7 mouse cellular contexts compared by ENCODE assay signal in the genomic region with DNA sequence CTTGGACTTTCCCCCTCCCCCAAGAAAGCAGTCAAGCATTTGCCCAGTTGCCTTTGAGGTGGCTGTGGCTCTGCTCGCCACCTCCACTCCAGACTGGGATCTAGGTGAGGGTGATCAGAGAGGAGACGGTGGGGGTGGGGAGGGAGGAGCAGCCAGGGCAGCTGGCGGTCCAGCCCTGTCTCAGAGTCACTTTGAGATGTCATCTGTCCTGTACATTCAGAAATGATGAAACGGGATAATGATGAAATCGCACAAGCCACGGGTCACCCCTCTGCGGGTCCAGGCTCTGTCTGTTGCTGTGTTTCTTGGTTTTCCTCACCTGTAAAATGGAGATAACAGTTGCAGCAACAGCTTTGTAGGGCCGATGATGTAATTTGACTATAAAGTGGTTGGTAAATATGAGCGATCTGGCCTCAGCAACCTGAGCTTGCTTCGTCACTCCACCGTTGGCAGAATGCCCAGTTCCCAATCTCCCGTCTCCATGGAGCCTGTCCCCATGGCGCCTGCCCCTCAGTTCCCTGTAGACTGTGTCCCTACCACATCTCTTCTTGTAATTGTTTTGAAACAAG. TPM values are rescaled to one million over a fixed set of nuclear protein-coding genes. Genes with fewer than 3 reads are reported as not detected.
DNase-seq lines count a peak whose midpoint lies in the region; ATAC-seq lines count a peak whose summit lies in the region.

No protein-coding gene starts in this region.

- no peak overlapping the region; the same call in 1 of the 2 replicates for H3K27ac ChIP-seq in intestine, embryonic 14.5 days (ENCODE audit: low read depth)
- peak overlapping the region; percentile 73 for H3K27ac ChIP-seq in midbrain, embryonic 10.5 days (replicated peaks)

- H3K9me3 ChIP-seq in intestine, embryonic 14.5 days (ENCODE audit: control insufficient read depth, low read length) = no peaks in the 10 kb centered on the region
- H3K9me3 ChIP-seq in midbrain, embryonic 10.5 days (replicated peaks) = no peaks in the 10 kb centered on the region

- peaks cover 12% of the 10 kb centered on the region for H3K4me1 ChIP-seq in intestine, embryonic 14.5 days (replicated peaks; ENCODE audit: control insufficient read depth, insufficient read depth, low read length)
- peaks cover 23% of the 10 kb centered on the region for H3K4me1 ChIP-seq in midbrain, embryonic 10.5 days

- H3K9ac ChIP-seq in intestine, embryonic 14.5 days (ENCODE audit: low read length) = peak overlapping the region; percentile 27; the same call in 1 of the 2 replicates

- peak; percentile 80 to 87 for DNase-seq in adrenal gland, adult 18-20 months (ENCODE audit: low spot score in 2 of 2)
- DNase-seq in cerebellum, postnatal 10 days = peak; percentile 82 to 84
- DNase-seq in gastrocnemius, postnatal 14 days = peak; percentile 54
- DNase-seq in intestine, embryonic 14.5 days (ENCODE audit: low spot score) = peak; percentile 84
- peak; percentile 76 for DNase-seq in left cerebral cortex, postnatal 4 days
- no peak for DNase-seq in midbrain, embryonic 10.5 days (ENCODE audit: low spot score)
- DNase-seq in spleen, postnatal 14 days (ENCODE audit: low spot score in 2 of 2) = peak; percentile 72 to 81

- peak; percentile 57 for ATAC-seq in intestine, embryonic 14.5 days (replicated peaks; ENCODE audit: low FRiP score, low TSS enrichment, low read depth)

- 46% methylated on average over 13 of the region's 13 CpGs for WGBS in intestine, embryonic 14.5 days
- 74% methylated on average over 13 of the region's 13 CpGs for WGBS in midbrain, embryonic 10.5 days

- intact Hi-C loops in gastrocnemius, postnatal 14 days (cut with DNase I; ENCODE audit: low total_unique reads) = no loop called here
- intact Hi-C loops in left cerebral cortex, postnatal 4 days (cut with DNase I) = no loop called here

- 0 out of 2 replicates have a peak overlapping the region, but pooled peaks have one; percentile 0 for H3K4me3 ChIP-seq in intestine, embryonic 14.5 days (ENCODE audit: low read depth, low read length)
- H3K4me3 ChIP-seq in midbrain, embryonic 10.5 days = peak overlapping the region; percentile 35

- peak overlapping the region; percentile 43 for H3K4me2 ChIP-seq in intestine, embryonic 14.5 days (ENCODE audit: low read length)

- H3K36me3 ChIP-seq in intestine, embryonic 14.5 days (ENCODE audit: control insufficient read depth, insufficient read depth, low read length) = no peaks in the 10 kb centered on the region
- H3K36me3 ChIP-seq in midbrain, embryonic 10.5 days = no peaks in the 10 kb centered on the region

- no peaks in the 10 kb centered on the region for H3K27me3 ChIP-seq in intestine, embryonic 14.5 days (replicated peaks; ENCODE audit: control insufficient read depth, insufficient read depth, low read length)
- peaks cover 13% of the 10 kb centered on the region for H3K27me3 ChIP-seq in midbrain, embryonic 10.5 days (ENCODE audit: low read depth, poor library complexity, severe bottlenecking)

RNA-seq across cellular contexts. Expression of a gene that starts 8.1 kb away (rescaled TPM):
- total RNA-seq in adrenal gland, adult 18-20 months (2021) = 10 to 100 TPM; 29.5 to 69.3 TPM
- total RNA-seq in gastrocnemius, postnatal 14 days (2021) = 10 to 100 TPM; 15.4 to 70.6 TPM
- 2.0 and 3.0 TPM in 2 replicates for polyA plus RNA-seq in intestine, embryonic 14.5 days (2014; fragmentation: Nextera tagmentation; extraction: Ambion mirVana)
- total RNA-seq in left cerebral cortex, postnatal 4 days (2021) = 10 to 100 TPM; 50.6 to 52.2 TPM
- 31.8 and 31.9 TPM in 2 replicates for polyA plus RNA-seq in midbrain, embryonic 10.5 days (2016; fragmentation: Nextera tagmentation; extraction: Ambion mirVana)

RNA-seq across cellular contexts. Expression of a gene that starts 59.1 kb away (rescaled TPM):
- total RNA-seq in adrenal gland, adult 18-20 months (2021) = 10 to 100 TPM; 26.1 to 33.7 TPM
- 10 to 100 TPM; 11.2 to 13.2 TPM for total RNA-seq in gastrocnemius, postnatal 14 days (2021)
- 48.2 and 48.7 TPM in 2 replicates for polyA plus RNA-seq in intestine, embryonic 14.5 days (2014; fragmentation: Nextera tagmentation; extraction: Ambion mirVana)
- total RNA-seq in left cerebral cortex, postnatal 4 days (2021) = 10 to 100 TPM; 25.8 to 27.1 TPM
- polyA plus RNA-seq in midbrain, embryonic 10.5 days (2016; fragmentation: Nextera tagmentation; extraction: Ambion mirVana) = 34.4 and 35.5 TPM in 2 replicates

RNA-seq across cellular contexts. Expression of a gene that starts 59.4 kb away (rescaled TPM):
- 10 to 100 TPM; 54.7 to 85.8 TPM for total RNA-seq in adrenal gland, adult 18-20 months (2021)
- 10 to 100 TPM; 35.6 to 47.3 TPM for total RNA-seq in gastrocnemius, postnatal 14 days (2021)
- 107 and 117 TPM in 2 replicates for polyA plus RNA-seq in intestine, embryonic 14.5 days (2014; fragmentation: Nextera tagmentation; extraction: Ambion mirVana)
- 10 to 100 TPM; 60.2 to 60.8 TPM for total RNA-seq in left cerebral cortex, postnatal 4 days (2021)
- 111 and 113 TPM in 2 replicates for polyA plus RNA-seq in midbrain, embryonic 10.5 days (2016; fragmentation: Nextera tagmentation; extraction: Ambion mirVana)
